Mouse (Mus musculus): ENCODE measurements around the gene Idnk. TPM values are rescaled to one million over a fixed set of nuclear protein-coding genes. Genes with fewer than 3 reads are reported as not detected.
A peak's percentile ranks its signal among the peaks of the same experiment; 100 is the strongest.

Idnk gene
- total and polyA plus RNA-seq, 3 experiments = 29.5 to 50.3 TPM; not detected in 1

- Histone ChIP-seq H3K36me3 (ENCODE audit: control insufficient read depth in 1 of 2, insufficient read depth in 2 of 2, low read length in 2 of 2) (peaks cover 0 to 37% of the 10 kb centered on the region in 2 experiments; a peak in 2 of 4 replicates), H3K9me3 (replicated peaks; ENCODE audit: insufficient read depth, low read length) (no peaks in the 10 kb centered on the region), H3K4me1 (ENCODE audit: control insufficient read depth in 1 of 2, insufficient read depth in 2 of 2, low read length in 2 of 2) (no peaks in the 10 kb centered on the region), H3K4me3 (ENCODE audit: control insufficient read depth in 1 of 2, insufficient read depth in 1 of 2, low read depth in 2 of 2, low read length in 2 of 2) (no peak overlapping the region), H3K9ac (ENCODE audit: control insufficient read depth, low read depth, low read length, poor library complexity, severe bottlenecking) (no peak overlapping the region), H3K27me3 (ENCODE audit: control insufficient read depth in 1 of 2, insufficient read depth in 2 of 2, low read length in 2 of 2) (no peaks in the 10 kb centered on the region), H3K79me2 (ENCODE audit: control insufficient read depth, insufficient read depth, low read length, poor library complexity) (peaks cover 3% of the 10 kb centered on the region), H3K27ac (ENCODE audit: control insufficient read depth, low read depth, low read length) (no peak overlapping the region)
- DNase-seq (ENCODE audit: low read depth, low spot score) = no peak
- TF ChIP-seq USF1 (IDR thresholded peaks at IDR 0.05; ENCODE audit: low read depth, low read length) (0 out of 2 replicates have a peak, but pooled peaks have one; percentile 10), UBTF (IDR thresholded peaks at IDR 0.05; ENCODE audit: borderline replicate concordance, insufficient read depth, low read depth, low read length) (no peak), RCOR1 (IDR thresholded peaks at IDR 0.05; ENCODE audit: low read depth, low read length) (no peak)
Observed at GRCm38 (mm10) chr13:58189473-58189872, 32.0 kb downstream of the Idnk start.

GRCm38 (mm10) chr13:58191516-58191915 lies 34.1 kb downstream of the Idnk start:
- no peaks in the 10 kb centered on the region for H3K4me1 ChIP-seq (ENCODE audit: control insufficient read depth in 1 of 2, insufficient read depth in 2 of 2, low read length in 2 of 2)
- no peaks in the 10 kb centered on the region for H3K9me3 ChIP-seq (replicated peaks; ENCODE audit: insufficient read depth, low read length)
- no peak for TF ChIP-seq ZKSCAN1 (IDR thresholded peaks at IDR 0.05; ENCODE audit: low read depth, low read length)
- H3K4me3 ChIP-seq (ENCODE audit: control insufficient read depth in 1 of 2, insufficient read depth in 1 of 2, low read depth in 2 of 2, low read length in 2 of 2) = no peak overlapping the region
- no peaks in the 10 kb centered on the region for H3K27me3 ChIP-seq (ENCODE audit: control insufficient read depth in 1 of 2, insufficient read depth in 2 of 2, low read length in 2 of 2)
- H3K36me3 ChIP-seq (ENCODE audit: control insufficient read depth in 1 of 2, insufficient read depth in 2 of 2, low read length in 2 of 2) = peaks cover 0 to 40% of the 10 kb centered on the region in 2 experiments; a peak in 3 of 4 replicates
- peaks cover 3% of the 10 kb centered on the region for H3K79me2 ChIP-seq (ENCODE audit: control insufficient read depth, insufficient read depth, low read length, poor library complexity)
- no peak for DNase-seq (ENCODE audit: low read depth, low spot score)
- no peak overlapping the region for H3K27ac ChIP-seq (ENCODE audit: control insufficient read depth, low read depth, low read length)
- no peak overlapping the region for H3K9ac ChIP-seq (ENCODE audit: control insufficient read depth, low read depth, low read length, poor library complexity, severe bottlenecking)

GRCm38 (mm10) chr13:58192146-58192545 lies 34.7 kb downstream of the Idnk start:
- peaks cover 2% of the 10 kb centered on the region for H3K79me2 ChIP-seq (ENCODE audit: control insufficient read depth, insufficient read depth, low read length, poor library complexity)
- no peaks in the 10 kb centered on the region for H3K27me3 ChIP-seq (ENCODE audit: control insufficient read depth in 1 of 2, insufficient read depth in 2 of 2, low read length in 2 of 2)
- no peaks in the 10 kb centered on the region for H3K4me1 ChIP-seq (ENCODE audit: control insufficient read depth in 1 of 2, insufficient read depth in 2 of 2, low read length in 2 of 2)
- TF ChIP-seq ZNF384 (IDR thresholded peaks at IDR 0.05; ENCODE audit: low read depth, low read length) (no peak), POLR2A (IDR thresholded peaks at IDR 0.05; ENCODE audit: control insufficient read depth in 1 of 2, insufficient read depth in 1 of 2, low read depth in 1 of 2, low read length in 2 of 2, poor library complexity in 1 of 2) (no peak), USF1 (IDR thresholded peaks at IDR 0.05; ENCODE audit: low read depth, low read length) (no peak), MAFK (IDR thresholded peaks at IDR 0.05; ENCODE audit: borderline replicate concordance, low read depth, low read length) (no peak), MYB (IDR thresholded peaks at IDR 0.05; ENCODE audit: low read depth, low read length) (no peak), CHD2 (IDR thresholded peaks at IDR 0.05; ENCODE audit: low read length) (no peak), ETS1 (IDR thresholded peaks at IDR 0.05; ENCODE audit: low read depth, low read length) (no peak), KAT2A (conservative IDR thresholded peaks at IDR 0.05; ENCODE audit: low read depth, low read length) (no peak), ZMIZ1 (IDR thresholded peaks at IDR 0.05; ENCODE audit: low read depth, low read length) (no peak), ELF1 (IDR thresholded peaks at IDR 0.05; ENCODE audit: low read depth, low read length) (no peak), NRF1 (IDR thresholded peaks at IDR 0.05; ENCODE audit: insufficient read depth, low read depth, low read length, poor library complexity, severe bottlenecking) (no peak), TCF12 (IDR thresholded peaks at IDR 0.05; ENCODE audit: low read depth, low read length) (no peak), GATA1 (IDR thresholded peaks at IDR 0.05; ENCODE audit: low read depth, low read length) (no peak), GABPA (IDR thresholded peaks at IDR 0.05; ENCODE audit: low read depth, low read length) (no peak), ZKSCAN1 (IDR thresholded peaks at IDR 0.05; ENCODE audit: low read depth, low read length) (no peak), E2F4 (IDR thresholded peaks at IDR 0.05; ENCODE audit: borderline replicate concordance, low read depth, low read length) (no peak), NELFE (IDR thresholded peaks at IDR 0.05; ENCODE audit: low read depth, low read length) (no peak), JUND (IDR thresholded peaks at IDR 0.05; ENCODE audit: low read depth, low read length) (no peak)
- H3K36me3 ChIP-seq (ENCODE audit: control insufficient read depth in 1 of 2, insufficient read depth in 2 of 2, low read length in 2 of 2) = peaks cover 0 to 35% of the 10 kb centered on the region in 2 experiments; a peak in 3 of 4 replicates
- no peak overlapping the region for H3K27ac ChIP-seq (ENCODE audit: control insufficient read depth, low read depth, low read length)
- no peaks in the 10 kb centered on the region for H3K9me3 ChIP-seq (replicated peaks; ENCODE audit: insufficient read depth, low read length)
- H3K9ac ChIP-seq (ENCODE audit: control insufficient read depth, low read depth, low read length, poor library complexity, severe bottlenecking) = no peak overlapping the region
- H3K4me3 ChIP-seq (ENCODE audit: control insufficient read depth in 1 of 2, insufficient read depth in 1 of 2, low read depth in 2 of 2, low read length in 2 of 2) = no peak overlapping the region
- no peak for DNase-seq (ENCODE audit: low read depth, low spot score)

Data from MEL (cell line).